Mouse (Mus musculus) heart, embryonic 10.5 days (tissue): ENCODE measurements around the gene Otop3. TPM values are rescaled to one million over a fixed set of nuclear protein-coding genes. Genes with fewer than 3 reads are reported as not detected.
"Not testable (repeated sequence)": the region's sequence is repeated elsewhere in the genome, so short reads cannot be mapped to it uniquely, and the experiment has no call there.

Experiments
- DNase-seq: peaks from one replicate; pipeline ENCODE4 v3.0.0-alpha.2; 2017; ENCODE audit warnings: low spot score
- H3K27ac ChIP-seq: fragments of 300-500 bp; sonication (generic); 2 replicates; pipeline ENCODE4 v1.5.1; 2016; ENCODE audit warnings: mild to moderate bottlenecking
- H3K27me3 ChIP-seq: fragments of 300-500 bp; sonication (generic); 2 replicates; pipeline ENCODE4 v1.6.1; 2016; ENCODE audit warnings: mild to moderate bottlenecking; ENCODE audit not compliant: poor library complexity, insufficient read depth, severe bottlenecking
- H3K36me3 ChIP-seq: fragments of 300-500 bp; sonication (generic); 2 replicates; pipeline ENCODE4 v1.6.1; 2016; ENCODE audit warnings: mild to moderate bottlenecking, moderate library complexity
- H3K4me1 ChIP-seq: fragments of 300-500 bp; sonication (generic); 2 replicates; pipeline ENCODE4 v1.6.1; 2016; ENCODE audit warnings: mild to moderate bottlenecking
- H3K4me3 ChIP-seq: fragments of 300-500 bp; sonication (generic); 2 replicates; pipeline ENCODE4 v1.5.1; 2016; ENCODE audit warnings: mild to moderate bottlenecking, moderate library complexity
- H3K9me3 ChIP-seq: fragments of 300-500 bp; sonication (generic); 2 replicates; pipeline ENCODE4 v1.6.1; 2016; ENCODE audit warnings: mild to moderate bottlenecking, moderate library complexity
- WGBS: fragments of 180-500 bp; shearing (Covaris S2); methylation state at CpG from one replicate; pipeline ENCODE4 v1.1.7; 2016; 5-methylcytosine and 5-hydroxymethylcytosine counted together
- polyA plus RNA-seq: library from polyadenylated mRNA; unstranded; fragments of >200 nt; fragmentation: Nextera tagmentation; extraction: Ambion mirVana; gene quantifications from 2 replicates; pipeline ENCODE4 v1.2.1, GENCODE M21; 2016

Otop3 gene
- polyA plus RNA-seq, 1 experiment from 2014 or later = 0.05 TPM

DNA sequence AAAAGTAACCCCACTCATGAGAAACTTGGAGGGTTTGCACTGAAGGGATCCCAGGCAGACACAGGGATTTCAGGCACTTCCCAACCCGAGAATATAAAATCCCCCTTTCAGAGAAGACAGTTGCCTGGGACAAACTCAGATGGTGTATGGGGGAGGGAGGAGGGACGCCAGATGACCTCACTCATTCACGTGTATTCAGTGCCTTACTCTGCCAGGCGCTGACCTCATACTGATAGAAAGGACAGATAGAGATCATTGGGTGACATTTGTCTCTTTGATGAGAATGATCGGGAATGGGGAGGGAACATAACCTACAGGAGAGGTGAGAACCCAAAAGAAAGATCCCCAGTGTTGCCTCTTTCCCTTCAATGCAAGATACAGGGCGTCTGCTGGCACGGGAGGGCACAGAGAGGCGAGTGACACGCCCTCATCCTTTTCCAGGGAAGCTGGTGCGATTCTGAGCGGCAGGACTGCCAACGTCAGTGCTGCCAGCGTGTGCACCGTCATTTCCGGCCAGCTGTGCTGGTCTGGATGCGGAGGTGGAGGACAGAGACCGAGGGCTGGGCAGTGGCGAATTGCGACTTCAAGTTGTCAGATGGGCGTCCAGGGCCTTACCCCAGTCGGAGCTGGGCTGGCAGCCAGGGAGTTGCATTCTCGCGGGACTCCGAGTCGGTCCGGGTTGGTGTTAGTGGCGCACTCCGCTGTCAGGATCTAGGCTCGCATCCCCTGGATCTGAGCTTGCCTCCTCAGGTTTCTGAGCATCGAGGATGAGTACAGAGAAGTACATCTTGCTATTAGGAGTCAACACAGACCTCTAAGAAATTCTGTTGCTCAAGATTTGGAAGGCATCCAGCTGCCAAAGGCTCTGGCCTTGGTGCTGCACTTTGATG, 39.5 kb downstream of the Otop3 start:
- no peak for DNase-seq
- H3K27me3 ChIP-seq = peaks cover 82% of the 10 kb centered on the region
- peak overlapping the region; percentile 52; the same call in 1 of the 2 replicates for H3K27ac ChIP-seq
- H3K9me3 ChIP-seq = 0 out of 2 replicates have a peak, but pooled peaks cover 4% of the 10 kb centered on the region
- 2% methylated on average over 30 of the region's 30 CpGs for WGBS
- peak overlapping the region; percentile 61 for H3K4me3 ChIP-seq
- H3K36me3 ChIP-seq = no peaks in the 10 kb centered on the region
- H3K4me1 ChIP-seq = peaks cover 11% of the 10 kb centered on the region

DNA sequence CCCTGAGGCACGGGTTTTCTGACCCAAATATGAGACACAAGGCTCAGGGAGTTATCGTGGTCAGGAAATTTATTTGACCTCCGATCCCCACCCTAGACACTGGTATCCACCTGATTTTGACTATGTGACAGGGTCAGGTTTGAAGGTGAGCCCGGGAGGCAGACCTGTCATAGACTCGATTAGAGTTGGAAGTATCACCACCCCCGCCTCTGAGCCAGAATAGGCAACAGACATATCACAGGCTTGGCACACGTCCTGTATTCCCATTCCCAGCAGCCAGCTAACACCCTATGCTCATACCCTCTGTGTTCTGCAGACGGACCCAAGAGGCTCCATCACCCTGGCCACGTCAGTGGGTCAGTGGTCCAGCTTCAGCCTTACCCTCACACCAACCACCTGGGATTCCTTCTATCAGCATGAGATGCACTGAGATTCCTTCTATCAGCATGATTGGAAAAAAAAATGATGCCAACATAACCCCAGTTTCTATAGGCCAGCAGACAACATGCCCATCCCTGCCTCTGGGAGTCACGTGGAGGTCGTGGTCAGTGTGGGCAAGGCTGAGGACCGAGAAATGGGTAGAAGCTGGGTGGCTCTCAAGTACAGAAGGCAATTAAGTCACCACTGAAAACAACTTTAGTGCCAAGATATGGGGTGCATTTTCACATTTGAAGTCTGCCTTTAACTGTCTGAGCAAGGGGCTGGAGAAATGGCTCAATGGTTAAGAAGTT, 40.3 kb downstream of the Otop3 start:
- 0 out of 2 replicates have a peak, but pooled peaks cover 4% of the 10 kb centered on the region for H3K9me3 ChIP-seq
- no peak overlapping the region for H3K27ac ChIP-seq
- H3K4me1 ChIP-seq = peaks cover 11% of the 10 kb centered on the region
- 55% methylated on average over 12 of the region's 12 CpGs for WGBS
- H3K36me3 ChIP-seq = no peaks in the 10 kb centered on the region
- peaks cover 74% of the 10 kb centered on the region for H3K27me3 ChIP-seq
- no peak for DNase-seq
- H3K4me3 ChIP-seq = 0 out of 2 replicates have a peak overlapping the region, but pooled peaks have one; percentile 61

DNA sequence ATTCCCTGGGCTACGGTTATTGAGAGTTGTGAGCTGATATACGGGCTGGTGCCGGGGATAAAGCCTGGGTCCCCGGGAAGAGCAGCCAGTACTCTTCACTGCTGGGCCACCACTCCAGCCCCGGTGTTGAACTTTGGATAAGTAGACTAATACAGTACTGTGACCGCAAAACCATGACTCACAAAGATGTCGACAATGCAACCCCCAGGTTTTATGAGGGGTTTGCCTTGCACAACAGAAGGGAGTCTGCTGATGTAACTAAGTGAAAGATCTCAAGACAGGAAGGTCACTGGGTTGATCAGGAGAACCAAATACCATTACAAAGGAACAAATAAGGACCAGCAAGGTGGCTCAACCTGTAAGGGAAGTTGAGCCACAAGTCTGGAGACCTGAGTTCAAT, 42.2 kb downstream of the Otop3 start:
- H3K27me3 ChIP-seq = peaks cover 57% of the 10 kb centered on the region
- 62% methylated on average over 7 of the region's 7 CpGs for WGBS
- H3K9me3 ChIP-seq = 0 out of 2 replicates have a peak, but pooled peaks cover 4% of the 10 kb centered on the region
- H3K4me1 ChIP-seq = peaks cover 17% of the 10 kb centered on the region
- H3K36me3 ChIP-seq = no peaks in the 10 kb centered on the region
- no peak overlapping the region for H3K4me3 ChIP-seq
- no peak overlapping the region for H3K27ac ChIP-seq
- no peak for DNase-seq

DNA sequence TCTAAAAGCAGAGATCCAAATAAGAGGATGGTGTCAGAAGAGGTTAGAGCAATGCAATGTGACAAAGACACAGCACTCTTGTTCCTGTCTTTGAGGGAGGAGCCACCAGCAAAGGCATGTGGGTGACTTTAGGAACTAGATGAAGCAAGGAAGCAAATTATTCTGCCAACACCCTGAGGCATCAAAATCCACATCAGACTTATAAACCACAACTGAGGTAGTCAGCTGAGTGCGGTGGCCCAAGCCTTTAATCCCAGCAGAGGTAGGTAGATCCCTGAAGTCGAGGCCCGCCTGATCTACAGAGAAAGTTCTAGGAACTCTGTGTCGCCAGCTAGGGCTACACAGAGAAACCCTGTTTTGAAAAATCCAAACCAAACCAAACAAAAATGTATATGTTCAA, 42.7 kb downstream of the Otop3 start:
- Histone ChIP-seq H3K4me1 (peaks cover 18% of the 10 kb centered on the region), H3K27me3 (peaks cover 52% of the 10 kb centered on the region)
- 88% methylated on average over 4 of the region's 4 CpGs for WGBS

DNA sequence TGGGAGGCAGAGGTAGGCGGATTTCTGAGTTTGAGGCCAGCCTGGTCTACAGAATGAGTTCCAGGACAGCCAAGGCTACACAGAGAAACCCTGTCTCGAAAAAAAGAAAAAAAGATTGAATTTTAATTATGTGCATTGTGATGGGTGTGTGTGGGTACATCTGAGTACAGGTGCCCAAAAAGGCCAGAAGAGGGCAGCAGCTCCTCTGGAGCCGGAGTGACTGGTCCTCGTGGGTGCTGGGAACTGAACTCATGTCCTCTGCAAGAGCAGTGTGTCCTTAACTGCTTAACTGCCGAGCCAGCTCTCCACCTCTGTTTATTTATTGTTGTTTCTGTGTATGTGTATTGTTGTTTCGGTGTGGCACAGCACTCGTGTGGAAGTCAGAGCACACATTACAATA, 43.3 kb downstream of the Otop3 start:
- peaks cover 24% of the 10 kb centered on the region for H3K4me1 ChIP-seq
- H3K27ac ChIP-seq = no peak overlapping the region
- H3K36me3 ChIP-seq = no peaks in the 10 kb centered on the region
- WGBS = 83% methylated on average over 7 of the region's 7 CpGs
- 0 out of 2 replicates have a peak, but pooled peaks cover 4% of the 10 kb centered on the region for H3K9me3 ChIP-seq
- no peak for DNase-seq
- H3K27me3 ChIP-seq = peaks cover 48% of the 10 kb centered on the region
- H3K4me3 ChIP-seq = no peak overlapping the region

More for the DNA sequence above, 42.7 kb downstream of the Otop3 start:
- Histone ChIP-seq H3K9me3 (0 out of 2 replicates have a peak, but pooled peaks cover 4% of the 10 kb centered on the region), H3K27ac (no peak overlapping the region), H3K4me3 (no peak overlapping the region), H3K36me3 (no peaks in the 10 kb centered on the region)
- no peak for DNase-seq

DNA sequence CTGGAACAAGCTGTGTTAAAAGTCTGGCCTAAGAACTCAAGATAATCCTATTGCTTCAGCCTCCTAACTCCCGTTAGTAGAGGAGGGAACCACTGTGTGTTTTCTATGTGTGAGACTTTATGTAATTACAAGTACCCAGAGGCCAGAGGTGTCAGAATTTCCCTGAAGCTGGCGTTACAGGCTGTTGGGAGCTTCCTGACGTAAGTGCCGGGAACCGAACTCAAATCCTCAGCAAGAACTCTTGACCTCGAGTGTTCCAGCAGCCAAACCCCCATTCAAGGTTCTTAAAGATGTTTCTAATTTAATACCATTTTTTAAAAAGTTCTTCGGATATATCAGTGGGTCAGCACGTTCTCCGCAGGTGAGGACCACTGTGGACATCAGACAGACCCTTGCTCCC, 46.7 kb downstream of the Otop3 start:
- WGBS = 12% methylated on average over 9 of the region's 9 CpGs
- Histone ChIP-seq H3K27me3 (peaks cover 46% of the 10 kb centered on the region), H3K36me3 (no peaks in the 10 kb centered on the region), H3K4me1 (peaks cover 43% of the 10 kb centered on the region), H3K4me3 (peak overlapping the region; percentile 74), H3K9me3 (0 out of 2 replicates have a peak, but pooled peaks cover 4% of the 10 kb centered on the region), H3K27ac (peak overlapping the region; percentile 88)
- no peak for DNase-seq

DNA sequence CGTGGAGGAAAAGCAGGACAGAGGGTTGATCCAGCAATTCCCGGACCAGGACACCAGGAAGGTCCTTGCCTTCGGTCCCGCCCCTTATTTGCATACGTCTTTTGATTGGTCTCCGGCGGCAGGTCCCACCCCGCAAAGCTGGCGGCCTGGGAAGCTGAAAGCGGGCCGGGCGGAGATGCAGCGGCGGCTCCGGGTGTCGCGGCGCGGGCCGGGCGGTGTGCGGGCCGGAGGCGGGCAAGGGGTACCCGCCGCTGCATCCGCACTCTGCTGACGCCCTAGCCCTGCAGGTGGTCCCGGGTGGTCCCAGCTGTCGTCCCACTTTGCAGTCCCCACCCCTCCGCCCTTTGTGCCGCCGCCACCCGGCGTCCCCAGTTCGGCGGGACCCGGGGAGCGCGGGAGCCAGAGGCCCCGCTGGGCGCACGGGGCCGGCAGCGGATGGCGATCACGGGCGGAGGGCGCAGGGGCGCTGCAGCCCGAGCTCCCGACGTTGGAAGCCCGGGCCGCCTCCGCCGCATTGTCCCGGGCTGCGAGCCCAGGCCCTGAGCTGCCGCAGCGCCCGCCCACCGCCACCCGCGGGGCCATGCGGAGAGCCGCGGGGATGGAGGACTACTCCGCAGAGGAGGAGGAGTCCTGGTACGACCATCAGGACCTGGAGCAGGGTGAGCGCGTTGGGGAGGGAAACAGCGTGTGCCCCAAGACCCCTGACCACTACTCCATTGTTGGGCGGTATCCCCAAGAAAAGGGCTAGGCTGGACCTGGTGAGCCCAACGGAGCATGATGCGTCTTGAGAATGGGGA, 47.4 kb downstream of the Otop3 start, which contains the start of gene Cdr2l:
Cdr2l (plus strand) TSS at position 174 of the 797 bp plus-strand sequence.
- peak within 1 kb of the TSS; percentile 88 for H3K27ac ChIP-seq
- under 1% methylated on average over 67 of the region's 76 CpGs for WGBS

DNA sequence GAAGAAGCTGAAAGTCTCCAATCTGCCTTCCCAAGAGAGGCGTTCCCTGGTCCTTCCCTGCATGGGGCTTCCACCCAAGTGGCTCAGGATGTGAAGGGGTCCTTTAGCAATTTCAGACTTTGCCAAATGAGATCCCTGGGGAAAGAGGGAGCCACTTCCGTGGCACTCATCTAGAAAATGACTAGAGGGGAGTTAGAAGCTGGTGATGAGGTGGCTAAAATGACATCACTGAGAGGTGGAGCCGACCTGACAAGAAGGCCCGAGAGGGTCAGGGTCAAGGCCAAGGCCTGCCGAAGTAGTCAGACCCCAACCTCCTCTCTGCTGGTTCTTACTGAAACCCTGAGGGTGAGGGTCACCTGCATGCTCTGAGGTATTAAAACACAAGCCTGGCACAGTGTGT, 48.4 kb downstream of the Otop3 start:
- no peak for DNase-seq
- H3K27ac ChIP-seq = peak overlapping the region; percentile 88
- H3K4me1 ChIP-seq = peaks cover 43% of the 10 kb centered on the region
- 16% methylated on average over 5 of the region's 5 CpGs for WGBS
- peak overlapping the region; percentile 74 for H3K4me3 ChIP-seq
- H3K27me3 ChIP-seq = peaks cover 36% of the 10 kb centered on the region
- 0 out of 2 replicates have a peak, but pooled peaks cover 3% of the 10 kb centered on the region for H3K9me3 ChIP-seq
- H3K36me3 ChIP-seq = no peaks in the 10 kb centered on the region

More for the DNA sequence above, 47.4 kb downstream of the Otop3 start, which contains the start of gene Cdr2l:
- DNase-seq = peak; percentile 93
- Histone ChIP-seq H3K27me3 (peaks cover 39% of the 10 kb centered on the region), H3K4me3 (peak within 1 kb of the TSS; percentile 74), H3K36me3 (no peaks in the 10 kb centered on the region), H3K9me3 (0 out of 2 replicates have a peak, but pooled peaks cover 4% of the 10 kb centered on the region), H3K4me1 (peaks cover 43% of the 10 kb centered on the region)

DNA sequence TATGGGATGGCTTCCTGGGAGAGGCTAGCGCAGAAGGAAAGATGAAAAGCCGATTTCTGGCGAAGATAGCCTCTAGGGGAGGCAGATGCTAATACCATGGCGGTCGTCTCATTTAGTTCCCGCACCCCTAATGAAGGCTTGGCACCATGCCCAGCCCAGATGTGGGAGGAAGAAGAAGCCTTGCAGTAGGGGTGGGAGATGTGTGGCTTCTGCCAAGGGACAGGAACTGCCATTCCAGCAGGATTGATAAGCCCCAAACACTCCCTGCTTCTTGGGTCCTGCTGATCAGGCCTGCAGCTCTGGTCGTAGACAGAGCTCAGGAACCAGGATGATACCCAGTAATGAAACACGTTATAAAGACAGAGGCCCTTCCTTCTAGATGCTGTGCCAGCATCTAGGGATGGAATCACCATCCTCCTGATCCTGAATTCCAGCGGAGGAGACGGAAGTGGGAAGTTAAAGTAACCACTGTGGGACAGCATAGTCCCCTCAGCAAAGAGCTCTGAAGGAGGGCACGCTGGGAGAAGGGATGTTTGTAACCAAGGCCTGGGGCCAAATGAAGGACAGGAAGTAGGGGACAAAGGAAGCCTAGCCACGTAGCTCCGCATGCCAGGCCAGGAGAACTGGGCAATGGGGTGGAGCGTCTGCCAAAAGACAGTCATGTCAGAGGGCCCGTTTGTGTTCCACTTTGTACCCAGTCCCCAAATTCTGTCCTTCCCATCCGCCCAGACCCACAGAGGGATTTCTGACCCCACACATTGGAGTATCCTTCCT, 49.4 kb downstream of the Otop3 start:
- Histone ChIP-seq H3K4me1 (peaks cover 43% of the 10 kb centered on the region), H3K27ac (peak overlapping the region; percentile 42), H3K27me3 (peaks cover 33% of the 10 kb centered on the region), H3K4me3 (peak overlapping the region; percentile 74), H3K9me3 (no peaks in the 10 kb centered on the region), H3K36me3 (no peaks in the 10 kb centered on the region)
- DNase-seq = no peak
- WGBS = 58% methylated on average over 16 of the region's 16 CpGs

DNA sequence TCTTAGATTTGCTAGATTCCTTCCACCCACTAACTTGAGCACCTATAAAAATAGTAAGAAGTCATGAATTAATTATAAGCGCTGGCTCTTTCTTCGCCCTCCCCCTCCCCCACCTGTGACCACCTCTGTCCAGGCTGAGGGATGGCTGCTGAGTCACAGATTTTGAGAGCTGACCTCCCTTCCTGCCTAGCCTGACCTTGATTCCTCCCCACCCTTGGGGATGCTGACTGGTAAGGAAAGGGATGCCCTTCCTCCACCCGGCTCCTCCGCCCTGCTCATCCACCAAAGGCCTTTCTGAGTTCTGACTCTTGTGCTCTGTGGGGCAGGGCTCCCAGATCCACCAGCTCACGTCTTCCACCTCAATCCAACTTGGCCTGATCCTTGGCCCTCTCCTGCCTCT, 50.1 kb downstream of the Otop3 start:
- Histone ChIP-seq H3K9me3 (no peaks in the 10 kb centered on the region), H3K27ac (peak overlapping the region; percentile 56), H3K4me1 (peaks cover 43% of the 10 kb centered on the region), H3K36me3 (no peaks in the 10 kb centered on the region), H3K4me3 (peak overlapping the region; percentile 18; the same call in 1 of the 2 replicates), H3K27me3 (peaks cover 33% of the 10 kb centered on the region)
- 65% methylated on average over 5 of the region's 5 CpGs for WGBS
- no peak for DNase-seq

DNA sequence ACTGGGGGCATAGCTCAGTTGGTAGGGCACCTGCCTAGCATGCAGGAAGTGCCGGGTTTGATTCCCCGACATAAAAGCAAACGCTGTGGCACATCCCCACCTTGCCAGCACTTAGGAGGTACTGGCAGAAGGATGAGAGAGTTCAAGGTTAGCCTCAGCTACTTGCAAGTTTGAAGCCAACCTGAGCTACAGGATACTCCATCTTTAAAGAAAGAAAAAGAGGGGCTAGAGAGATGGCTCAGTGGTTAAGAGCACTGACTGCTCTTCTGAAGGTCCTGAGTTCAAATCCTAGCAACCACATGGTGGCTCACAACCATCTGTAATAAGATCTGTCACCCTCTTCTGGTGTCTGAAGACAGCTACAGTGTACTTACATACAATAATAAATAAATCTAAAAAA, 52.3 kb downstream of the Otop3 start:
- Histone ChIP-seq H3K27me3 (peaks cover 39% of the 10 kb centered on the region), H3K4me1 (peaks cover 37% of the 10 kb centered on the region), H3K36me3 (peaks cover 18% of the 10 kb centered on the region; the same call in 1 of the 2 replicates)
- not testable (repeated sequence) for H3K4me3 ChIP-seq, H3K9me3 ChIP-seq, DNase-seq, H3K27ac ChIP-seq
- 80% methylated on average over 3 of the region's 3 CpGs for WGBS
